Comparison of ENCODE assay signal across 8 mouse cellular contexts in the genomic region with DNA sequence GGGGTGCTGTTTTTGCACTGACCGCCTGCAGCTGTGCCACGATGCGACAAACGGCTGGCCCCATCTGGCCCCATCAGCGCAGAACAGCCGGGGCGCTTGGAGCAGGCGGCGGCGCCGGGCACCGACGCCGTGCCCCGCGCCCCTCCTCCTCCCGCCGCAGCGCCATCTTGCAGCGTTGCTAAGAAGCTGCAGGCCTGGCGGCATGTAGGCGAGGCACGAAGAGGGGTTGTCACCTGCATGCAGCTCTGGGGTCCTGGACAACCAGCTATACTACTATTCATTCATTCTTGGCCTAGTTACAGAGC. TPM values are rescaled to one million over a fixed set of nuclear protein-coding genes. Genes with fewer than 3 reads are reported as not detected.
DNase-seq lines count a peak whose midpoint lies in the region; ATAC-seq and TF ChIP-seq lines count a peak whose summit lies in the region.

No protein-coding gene starts in this region.

- WGBS in thymus, adult 2 months: 4% methylated on average over 23 of the region's 23 CpGs
- WGBS in neural tube, embryonic 15.5 days: 2% methylated on average over 22 of the region's 23 CpGs

- no peaks in the 10 kb centered on the region for H3K9me3 ChIP-seq in neural tube, embryonic 15.5 days (replicated peaks)

- no peaks in the 10 kb centered on the region for H3K36me3 ChIP-seq in thymus, adult 2 months (ENCODE audit: control insufficient read depth, insufficient read depth, low read length)
- no peaks in the 10 kb centered on the region for H3K36me3 ChIP-seq in neural tube, embryonic 15.5 days

- no peak for ATAC-seq in cerebellum, adult (ENCODE audit: insufficient number of reproducible peaks, low FRiP score, low TSS enrichment)
- peak; percentile 30; the same call in 1 of the 2 replicates for ATAC-seq in neural tube, embryonic 15.5 days (ENCODE audit: low FRiP score)

- H3K4me3 ChIP-seq in thymus, adult 2 months (ENCODE audit: control insufficient read depth, insufficient read depth, low read length): no peak overlapping the region
- H3K4me3 ChIP-seq in neural tube, embryonic 15.5 days (replicated peaks): peak overlapping the region; percentile 57

- no peak for TF ChIP-seq CTCF in thymus, adult 2 months (IDR thresholded peaks at IDR 0.05; ENCODE audit: borderline replicate concordance, control insufficient read depth, extremely low read depth, insufficient read depth, low read length, poor library complexity)

- peak; percentile 79 for DNase-seq in cerebellum, adult 18-20 months
- peak; percentile 72 for DNase-seq in thymus, postnatal 4 days
- no peak for DNase-seq in thymus, adult 2 months
- peak; percentile 61 to 62 for DNase-seq in layer of hippocampus, postnatal 36 days
- no peak for DNase-seq in adrenal gland, adult 2 months
- DNase-seq in kidney, postnatal 10 days: no peak

- H3K27me3 ChIP-seq in thymus, adult 2 months (ENCODE audit: control insufficient read depth, insufficient read depth, low read length): peaks cover 18% of the 10 kb centered on the region
- H3K27me3 ChIP-seq in neural tube, embryonic 15.5 days (replicated peaks): no peaks in the 10 kb centered on the region

- no peak overlapping the region for H3K27ac ChIP-seq in thymus, adult 2 months (ENCODE audit: control insufficient read depth, insufficient read depth, low read length)
- peak overlapping the region; percentile 85 for H3K27ac ChIP-seq in neural tube, embryonic 15.5 days (replicated peaks)

- H3K9ac ChIP-seq in neural tube, embryonic 15.5 days (replicated peaks): peak overlapping the region; percentile 68

- peaks cover 9% of the 10 kb centered on the region; the same call in 1 of the 2 replicates for H3K4me1 ChIP-seq in thymus, adult 2 months (replicated peaks; ENCODE audit: control insufficient read depth, insufficient read depth, low read length)
- H3K4me1 ChIP-seq in neural tube, embryonic 15.5 days: peaks cover 67% of the 10 kb centered on the region

- peak overlapping the region; percentile 72 for H3K4me2 ChIP-seq in neural tube, embryonic 15.5 days

- no peak for TF ChIP-seq POLR2A in thymus, adult 2 months (IDR thresholded peaks at IDR 0.05; ENCODE audit: control insufficient read depth, extremely low read depth, insufficient read depth, low read length, poor library complexity)

RNA-seq across cellular contexts. Expression of gene Aatk, which starts 1.2 kb away (rescaled TPM):
- polyA plus RNA-seq in thymus, adult 2 months (2012; rRNA removed): 4.4 and 4.7 TPM in 2 replicates
- total RNA-seq in layer of hippocampus, postnatal 36 days (2021): 100 to 1,000 TPM; 213 to 224 TPM
- 38.2 and 46.2 TPM in 2 replicates for polyA plus RNA-seq in neural tube, embryonic 15.5 days (2015; fragmentation: Nextera tagmentation; extraction: Ambion mirVana)
- 10 to 100 TPM in 1 of 2 experiments, 1 to 10 TPM in 1; 9.9 to 15.5 TPM for total RNA-seq in adrenal gland, adult 2 months (2021)
- 26.3 and 44.1 TPM in 2 replicates for polyA plus RNA-seq in adrenal gland, adult 2 months (2012; rRNA removed)

RNA-seq across cellular contexts. Expression of gene Cep131, which starts 38.4 kb away (rescaled TPM):
- polyA plus RNA-seq in thymus, adult 2 months (2012; rRNA removed): 10.8 and 12.4 TPM in 2 replicates
- 10 to 100 TPM; 28.7 to 33.0 TPM for total RNA-seq in layer of hippocampus, postnatal 36 days (2021)
- polyA plus RNA-seq in neural tube, embryonic 15.5 days (2015; fragmentation: Nextera tagmentation; extraction: Ambion mirVana): 26.0 and 27.2 TPM in 2 replicates
- total RNA-seq in adrenal gland, adult 2 months (2021): 100 to 1,000 TPM in 1 of 2 experiments, 10 to 100 TPM in 1; 74.3 to 121 TPM
- polyA plus RNA-seq in adrenal gland, adult 2 months (2012; rRNA removed): 33.6 and 50.6 TPM in 2 replicates

RNA-seq across cellular contexts. Expression of gene Tepsin, which starts 50.3 kb away (rescaled TPM):
- 95.3 and 103 TPM in 2 replicates for polyA plus RNA-seq in thymus, adult 2 months (2012; rRNA removed)
- total RNA-seq in layer of hippocampus, postnatal 36 days (2021): 10 to 100 TPM; 15.1 to 16.9 TPM
- polyA plus RNA-seq in neural tube, embryonic 15.5 days (2015; fragmentation: Nextera tagmentation; extraction: Ambion mirVana): 22.3 and 23.9 TPM in 2 replicates
- 10 to 100 TPM; 10.2 to 14.4 TPM for total RNA-seq in adrenal gland, adult 2 months (2021)
- 53.9 and 61.2 TPM in 2 replicates for polyA plus RNA-seq in adrenal gland, adult 2 months (2012; rRNA removed)

RNA-seq across cellular contexts. Expression of gene Ndufaf8, which starts 50.5 kb away (rescaled TPM):
- polyA plus RNA-seq in thymus, adult 2 months (2012; rRNA removed): 33.0 and 47.7 TPM in 2 replicates
- 10 to 100 TPM; 34.7 to 35.9 TPM for total RNA-seq in layer of hippocampus, postnatal 36 days (2021)
- 49.4 and 64.3 TPM in 2 replicates for polyA plus RNA-seq in neural tube, embryonic 15.5 days (2015; fragmentation: Nextera tagmentation; extraction: Ambion mirVana)
- 10 to 100 TPM; 47.5 to 76.2 TPM for total RNA-seq in adrenal gland, adult 2 months (2021)
- 78.1 and 85.2 TPM in 2 replicates for polyA plus RNA-seq in adrenal gland, adult 2 months (2012; rRNA removed)

Comparison
In these comparisons a context has a peak if more than half of its experiments do, and no peak if none do; other contexts are left out.
1. DNase-seq: peak in cerebellum, adult 18-20 months (2 of 2), thymus, postnatal 4 days (single experiment) and layer of hippocampus, postnatal 36 days (2 of 2); none in thymus, adult 2 months (single experiment), adrenal gland, adult 2 months (single experiment) and kidney, postnatal 10 days (single experiment).